Mouse (Mus musculus): Measurements from ENCODE around the gene Gm8764.
"Not testable (repeated sequence)": the region's sequence is repeated elsewhere in the genome, so short reads cannot be mapped to it uniquely, and the experiment has no call there.

Gm8764 gene

DNA sequence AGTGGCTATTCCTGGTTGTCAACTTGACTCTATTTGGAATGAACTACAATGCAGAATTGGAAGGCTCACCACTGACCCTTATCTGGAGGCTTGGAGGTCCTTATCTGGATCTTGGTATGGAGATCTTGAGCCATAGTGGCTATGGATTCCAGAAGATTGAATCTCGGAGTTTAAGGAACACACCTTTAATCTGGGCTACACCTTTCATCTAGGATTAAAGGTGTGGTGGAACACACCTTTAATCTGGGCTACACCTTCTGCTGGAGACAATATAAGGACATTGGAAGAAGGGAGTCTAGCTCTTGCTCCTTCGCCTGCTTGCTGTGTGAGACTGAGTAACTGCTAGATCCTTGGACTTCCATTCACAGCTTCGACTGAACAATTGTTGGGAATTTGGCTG lies at the start of gene Gm8764:
Gene Gm8764, plus strand, starts transcription at position 301 of the 400 bp plus-strand sequence.
- DNase-seq, result not testable (repeated sequence)

DNA sequence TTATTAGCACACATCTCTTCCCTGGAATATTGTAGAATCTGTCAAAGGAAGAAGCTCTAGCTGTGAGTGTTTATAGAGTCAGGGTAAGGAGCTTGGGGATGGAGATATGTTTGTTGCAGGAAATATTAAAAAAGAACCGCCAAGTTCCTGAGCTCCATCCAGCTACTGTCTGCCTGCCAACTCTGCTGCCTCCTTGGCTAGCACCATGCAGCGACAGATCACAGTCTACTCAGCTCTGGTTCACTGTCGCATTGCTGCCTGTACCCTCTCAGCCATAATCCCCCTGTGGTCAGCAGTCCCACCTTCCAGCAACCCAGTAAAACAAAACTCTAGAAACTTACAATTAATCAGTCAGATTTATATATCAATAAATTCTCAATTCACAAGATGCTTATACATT lies 49.8 kb upstream of the Gm8764 start:
- DNase-seq, result no peak

DNA sequence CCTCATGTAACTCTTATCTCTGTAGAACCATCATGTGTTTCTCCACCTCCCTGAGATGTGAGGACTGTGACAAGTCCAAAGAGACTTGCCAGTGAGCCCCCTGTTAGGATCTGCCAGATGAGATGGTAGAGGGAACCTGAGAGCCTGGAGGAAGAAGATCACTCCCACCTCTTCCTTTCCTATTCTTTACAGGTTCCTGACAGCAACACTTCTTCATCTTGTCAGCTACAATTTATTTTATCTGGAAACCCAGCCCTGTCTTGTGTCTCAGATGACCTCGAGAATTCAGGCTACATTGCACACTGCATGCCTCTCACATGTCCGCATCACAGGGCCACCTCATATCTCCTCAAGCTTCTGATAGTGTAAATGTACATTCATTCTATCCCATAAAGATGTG lies 41.5 kb upstream of the Gm8764 start:
- DNase-seq, result no peak

DNA sequence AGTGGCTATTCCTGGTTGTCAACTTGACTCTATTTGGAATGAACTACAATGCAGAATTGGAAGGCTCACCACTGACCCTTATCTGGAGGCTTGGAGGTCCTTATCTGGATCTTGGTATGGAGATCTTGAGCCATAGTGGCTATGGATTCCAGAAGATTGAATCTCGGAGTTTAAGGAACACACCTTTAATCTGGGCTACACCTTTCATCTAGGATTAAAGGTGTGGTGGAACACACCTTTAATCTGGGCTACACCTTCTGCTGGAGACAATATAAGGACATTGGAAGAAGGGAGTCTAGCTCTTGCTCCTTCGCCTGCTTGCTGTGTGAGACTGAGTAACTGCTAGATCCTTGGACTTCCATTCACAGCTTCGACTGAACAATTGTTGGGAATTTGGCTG lies 17.1 kb upstream of the Gm8764 start, which contains the start of gene Gm21293:
Gene Gm21293, plus strand, starts transcription at position 301 of the 400 bp plus-strand sequence.
- DNase-seq, result not testable (repeated sequence)

DNA sequence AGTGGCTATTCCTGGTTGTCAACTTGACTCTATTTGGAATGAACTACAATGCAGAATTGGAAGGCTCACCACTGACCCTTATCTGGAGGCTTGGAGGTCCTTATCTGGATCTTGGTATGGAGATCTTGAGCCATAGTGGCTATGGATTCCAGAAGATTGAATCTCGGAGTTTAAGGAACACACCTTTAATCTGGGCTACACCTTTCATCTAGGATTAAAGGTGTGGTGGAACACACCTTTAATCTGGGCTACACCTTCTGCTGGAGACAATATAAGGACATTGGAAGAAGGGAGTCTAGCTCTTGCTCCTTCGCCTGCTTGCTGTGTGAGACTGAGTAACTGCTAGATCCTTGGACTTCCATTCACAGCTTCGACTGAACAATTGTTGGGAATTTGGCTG lies 8.6 kb upstream of the Gm8764 start, which contains the start of gene Gm6763:
Gene Gm6763, plus strand, starts transcription at position 301 of the 400 bp plus-strand sequence.
- not testable (repeated sequence) for DNase-seq

DNA sequence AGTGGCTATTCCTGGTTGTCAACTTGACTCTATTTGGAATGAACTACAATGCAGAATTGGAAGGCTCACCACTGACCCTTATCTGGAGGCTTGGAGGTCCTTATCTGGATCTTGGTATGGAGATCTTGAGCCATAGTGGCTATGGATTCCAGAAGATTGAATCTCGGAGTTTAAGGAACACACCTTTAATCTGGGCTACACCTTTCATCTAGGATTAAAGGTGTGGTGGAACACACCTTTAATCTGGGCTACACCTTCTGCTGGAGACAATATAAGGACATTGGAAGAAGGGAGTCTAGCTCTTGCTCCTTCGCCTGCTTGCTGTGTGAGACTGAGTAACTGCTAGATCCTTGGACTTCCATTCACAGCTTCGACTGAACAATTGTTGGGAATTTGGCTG lies 8.4 kb downstream of the Gm8764 start, which contains the start of gene Gm21304:
Gene Gm21304, plus strand, starts transcription at position 301 of the 400 bp plus-strand sequence.
- not testable (repeated sequence) for DNase-seq

DNA sequence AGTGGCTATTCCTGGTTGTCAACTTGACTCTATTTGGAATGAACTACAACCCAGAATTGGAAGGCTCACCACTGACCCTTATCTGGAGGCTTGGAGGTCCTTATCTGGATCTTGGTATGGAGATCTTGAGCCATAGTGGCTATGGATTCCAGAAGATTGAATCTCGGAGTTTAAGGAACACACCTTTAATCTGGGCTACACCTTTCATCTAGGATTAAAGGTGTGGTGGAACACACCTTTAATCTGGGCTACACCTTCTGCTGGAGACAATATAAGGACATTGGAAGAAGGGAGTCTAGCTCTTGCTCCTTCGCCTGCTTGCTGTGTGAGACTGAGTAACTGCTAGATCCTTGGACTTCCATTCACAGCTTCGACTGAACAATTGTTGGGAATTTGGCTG lies 16.9 kb downstream of the Gm8764 start, which contains the start of gene Gm21312:
Gene Gm21312, plus strand, starts transcription at position 301 of the 400 bp plus-strand sequence.
- not testable (repeated sequence) for DNase-seq

DNA sequence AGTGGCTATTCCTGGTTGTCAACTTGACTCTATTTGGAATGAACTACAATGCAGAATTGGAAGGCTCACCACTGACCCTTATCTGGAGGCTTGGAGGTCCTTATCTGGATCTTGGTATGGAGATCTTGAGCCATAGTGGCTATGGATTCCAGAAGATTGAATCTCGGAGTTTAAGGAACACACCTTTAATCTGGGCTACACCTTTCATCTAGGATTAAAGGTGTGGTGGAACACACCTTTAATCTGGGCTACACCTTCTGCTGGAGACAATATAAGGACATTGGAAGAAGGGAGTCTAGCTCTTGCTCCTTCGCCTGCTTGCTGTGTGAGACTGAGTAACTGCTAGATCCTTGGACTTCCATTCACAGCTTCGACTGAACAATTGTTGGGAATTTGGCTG lies 25.4 kb downstream of the Gm8764 start, which contains the start of gene Gm20765:
Gene Gm20765, plus strand, starts transcription at position 301 of the 400 bp plus-strand sequence.
- not testable (repeated sequence) for DNase-seq

DNA sequence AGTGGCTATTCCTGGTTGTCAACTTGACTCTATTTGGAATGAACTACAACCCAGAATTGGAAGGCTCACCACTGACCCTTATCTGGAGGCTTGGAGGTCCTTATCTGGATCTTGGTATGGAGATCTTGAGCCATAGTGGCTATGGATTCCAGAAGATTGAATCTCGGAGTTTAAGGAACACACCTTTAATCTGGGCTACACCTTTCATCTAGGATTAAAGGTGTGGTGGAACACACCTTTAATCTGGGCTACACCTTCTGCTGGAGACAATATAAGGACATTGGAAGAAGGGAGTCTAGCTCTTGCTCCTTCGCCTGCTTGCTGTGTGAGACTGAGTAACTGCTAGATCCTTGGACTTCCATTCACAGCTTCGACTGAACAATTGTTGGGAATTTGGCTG lies 33.9 kb downstream of the Gm8764 start, which contains the start of gene Gm4340:
Gene Gm4340, plus strand, starts transcription at position 301 of the 400 bp plus-strand sequence.
- DNase-seq, result not testable (repeated sequence)

DNA sequence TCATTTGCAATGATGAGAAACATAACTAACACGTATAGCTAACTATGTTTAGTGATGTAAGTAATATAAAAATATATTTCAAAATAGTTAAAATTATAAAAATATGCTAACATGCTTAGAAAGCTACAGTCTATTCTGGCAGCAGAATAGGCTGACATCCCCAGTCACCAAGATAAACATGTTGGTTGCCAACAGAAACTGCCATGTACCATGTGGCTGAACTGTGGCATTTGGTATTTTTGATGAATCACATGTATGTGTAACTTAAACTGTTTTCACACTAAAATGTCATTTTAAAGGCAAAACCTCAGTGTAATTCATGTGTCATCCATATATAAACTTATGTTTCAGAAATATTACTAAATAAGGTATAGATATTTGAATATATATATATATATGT lies 49.8 kb downstream of the Gm8764 start:
- no peak for DNase-seq

DNA sequence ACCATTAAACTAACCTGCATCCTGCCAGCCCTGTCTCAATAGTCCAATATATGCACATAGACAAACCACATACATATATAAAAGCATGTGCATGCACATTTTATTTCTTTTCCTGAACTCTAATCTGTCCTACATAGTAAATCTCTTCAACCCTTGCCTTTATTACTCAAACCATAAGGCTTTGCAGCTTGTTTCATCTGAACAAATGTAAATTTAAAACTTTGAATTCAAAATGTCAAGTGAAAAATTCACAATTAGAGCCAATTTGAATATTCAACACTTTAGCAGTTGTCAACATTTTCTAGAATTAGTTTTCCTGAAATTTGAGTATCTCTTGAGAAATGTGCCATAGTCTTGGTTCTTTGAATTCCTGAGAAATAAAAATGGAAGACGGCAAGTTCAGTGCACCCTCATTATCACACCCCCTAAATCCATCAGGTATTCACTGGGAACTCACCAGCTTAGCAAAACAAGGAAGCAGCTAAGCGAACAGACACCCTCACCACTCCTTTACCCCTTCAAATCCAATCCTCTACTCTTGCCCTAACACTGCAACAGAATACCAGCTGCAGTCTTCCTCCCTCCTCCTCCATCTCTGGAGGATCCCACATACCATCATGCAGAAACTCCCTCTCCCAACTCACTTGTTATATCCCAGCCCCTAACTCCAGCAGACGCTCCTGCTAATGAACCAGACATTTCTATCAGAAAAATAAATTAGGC lies 50.6 kb downstream of the Gm8764 start:
- DNase-seq, result no peak
